Mouse (Mus musculus) liver, embryonic 11.5 days (tissue): ENCODE results near the gene Prkce. TPM values are rescaled to one million over a fixed set of nuclear protein-coding genes. Genes with fewer than 3 reads are reported as not detected.
"Not testable (repeated sequence)": the region's sequence is repeated elsewhere in the genome, so short reads cannot be mapped to it uniquely, and the experiment has no call there.

Source experiments
- ATAC-seq: fragments of 200-750 bp; cut with Nextera tagmentation; replicated peaks from 2 replicates; pipeline ENCODE4 v1.8.0; 2017; ENCODE audit warnings: moderate number of reproducible peaks, mild to moderate bottlenecking, moderate TSS enrichment, moderate library complexity; ENCODE audit not compliant: low FRiP score
- DNase-seq: peaks from one replicate; pipeline ENCODE4 v3.0.0-alpha.2; 2017; ENCODE audit warnings: low spot score
- H3K27ac ChIP-seq: fragments of 300-500 bp; sonication (generic); 2 replicates; pipeline ENCODE4 v1.5.1; 2014; ENCODE audit warnings: mild to moderate bottlenecking, low read depth, low read length, control low read depth
- H3K27me3 ChIP-seq: fragments of 300-500 bp; sonication (generic); replicated peaks from 2 replicates; pipeline ENCODE4 v1.6.1; 2014; ENCODE audit warnings: low read length, mixed read lengths; ENCODE audit not compliant: control insufficient read depth, insufficient read depth
- H3K36me3 ChIP-seq: fragments of 300-500 bp; sonication (generic); 2 replicates; pipeline ENCODE4 v1.6.1; 2014; ENCODE audit warnings: mild to moderate bottlenecking, low read length, moderate library complexity, mixed read lengths; ENCODE audit not compliant: control insufficient read depth, insufficient read depth
- H3K4me1 ChIP-seq: fragments of 300-500 bp; sonication (generic); replicated peaks from 2 replicates; pipeline ENCODE4 v1.6.1; 2014; ENCODE audit warnings: low read length, mixed read lengths; ENCODE audit not compliant: control insufficient read depth, insufficient read depth
- H3K4me2 ChIP-seq: fragments of 300-500 bp; sonication (generic); 2 replicates; pipeline ENCODE4 v1.6.1; 2014; ENCODE audit warnings: mild to moderate bottlenecking, control low read depth, moderate library complexity
- H3K4me3 ChIP-seq: fragments of 300-500 bp; sonication (generic); 2 replicates; pipeline ENCODE4 v1.5.1; 2014; ENCODE audit warnings: low read depth, low read length, control low read depth
- H3K9ac ChIP-seq: fragments of 300-500 bp; sonication (generic); 2 replicates; pipeline ENCODE4 v1.6.1; 2014; ENCODE audit warnings: low read depth, low read length, control low read depth
- H3K9me3 ChIP-seq: fragments of 300-500 bp; sonication (generic); 2 replicates; pipeline ENCODE4 v1.6.1; 2016; ENCODE audit warnings: low read length, inconsistent platforms, mixed read lengths; ENCODE audit not compliant: control insufficient read depth
- WGBS: fragments of 180-500 bp; shearing (Covaris S2); extraction: QIAGEN DNeasy Blood & Tissue Kit; methylation state at CpG from one replicate; pipeline ENCODE4 v1.1.7; 2014; 5-methylcytosine and 5-hydroxymethylcytosine counted together
- polyA plus RNA-seq: library from polyadenylated mRNA; unstranded; fragments of >200 nt; fragmentation: Nextera tagmentation; extraction: Ambion mirVana; gene quantifications from 2 replicates; pipeline ENCODE4 v1.2.1, GENCODE M21; 2014

Prkce gene
- polyA plus RNA-seq, 1 experiment from 2014 or later, result 4.0 TPM

DNA sequence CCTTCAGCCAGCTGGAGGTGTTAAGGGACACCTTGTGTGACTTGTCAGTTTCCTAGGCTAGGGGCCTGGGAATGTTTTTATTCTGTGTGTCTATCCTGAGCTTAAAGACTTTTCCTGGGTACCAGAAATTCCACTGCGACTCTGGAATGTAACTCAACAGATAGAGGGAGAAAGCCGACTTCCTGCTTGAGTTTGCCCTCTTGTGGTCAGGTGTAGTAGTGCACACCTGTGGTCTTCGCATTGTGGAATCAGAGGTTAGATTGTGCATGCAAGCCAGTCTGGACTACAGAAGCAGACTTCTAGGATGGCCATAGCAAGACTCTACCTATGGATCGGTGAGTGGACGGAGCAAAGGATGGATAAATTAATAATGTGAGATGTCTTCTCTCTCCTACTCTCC, 304.1 kb downstream of the Prkce start:
- no peaks in the 10 kb centered on the region; the same call in 1 of the 2 replicates for H3K4me1 ChIP-seq
- H3K4me3 ChIP-seq, result no peak overlapping the region
- no peak overlapping the region for H3K9ac ChIP-seq
- H3K27ac ChIP-seq, result no peak overlapping the region
- H3K9me3 ChIP-seq, result no peaks in the 10 kb centered on the region
- H3K27me3 ChIP-seq, result no peaks in the 10 kb centered on the region
- WGBS, result 41% methylated on average over 5 of the region's 5 CpGs
- no peak for DNase-seq
- H3K4me2 ChIP-seq, result no peak overlapping the region
- no peak for ATAC-seq
- H3K36me3 ChIP-seq, result no peaks in the 10 kb centered on the region

DNA sequence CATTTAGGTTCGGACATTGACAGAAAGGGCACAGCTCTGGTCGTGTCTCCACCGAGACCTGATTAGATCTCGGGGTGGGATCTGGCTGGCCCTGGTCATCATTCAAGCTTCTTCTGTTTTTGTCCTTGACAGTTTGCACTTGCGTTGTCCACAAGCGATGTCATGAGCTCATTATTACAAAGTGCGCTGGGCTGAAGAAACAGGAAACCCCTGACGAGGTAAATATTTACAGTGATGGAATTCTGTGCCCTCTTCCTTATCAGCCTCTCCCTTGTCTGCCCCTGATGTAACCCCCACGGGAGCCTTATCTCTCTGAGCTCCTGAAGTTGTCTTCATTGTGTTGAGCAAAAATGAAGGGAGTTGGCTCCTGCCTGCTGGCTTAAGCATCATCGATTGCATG, 309.1 kb downstream of the Prkce start:
- H3K9ac ChIP-seq, result no peak overlapping the region
- no peaks in the 10 kb centered on the region for H3K9me3 ChIP-seq
- H3K36me3 ChIP-seq, result peaks cover under 1% of the 10 kb centered on the region; the same call in 1 of the 2 replicates
- no peak overlapping the region for H3K4me2 ChIP-seq
- H3K27ac ChIP-seq, result no peak overlapping the region
- no peak for ATAC-seq
- no peaks in the 10 kb centered on the region for H3K4me1 ChIP-seq
- no peak for DNase-seq
- WGBS, result 61% methylated on average over 10 of the region's 10 CpGs
- no peak overlapping the region for H3K4me3 ChIP-seq
- no peaks in the 10 kb centered on the region for H3K27me3 ChIP-seq

DNA sequence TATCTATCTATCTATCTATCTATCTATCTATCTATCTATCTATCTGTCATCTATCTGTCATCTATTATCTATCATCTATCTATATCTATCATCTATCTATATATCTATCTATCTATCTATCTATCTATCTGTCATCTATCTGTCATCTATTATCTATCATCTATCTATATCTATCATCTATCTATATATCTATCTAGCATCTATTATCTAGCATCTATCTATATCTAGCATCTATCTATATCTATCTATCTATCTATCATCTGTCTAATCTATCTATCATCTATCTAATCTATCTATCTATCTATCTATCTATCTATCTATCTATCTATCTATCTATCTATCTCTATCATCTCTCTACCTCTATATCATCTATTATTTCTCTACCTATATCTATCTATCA, 309.8 kb downstream of the Prkce start:
- H3K4me2 ChIP-seq, H3K4me3 ChIP-seq, H3K9me3 ChIP-seq, H3K9ac ChIP-seq, DNase-seq, H3K27ac ChIP-seq, ATAC-seq, H3K36me3 ChIP-seq, H3K27me3 ChIP-seq, H3K4me1 ChIP-seq: not testable (repeated sequence)

DNA sequence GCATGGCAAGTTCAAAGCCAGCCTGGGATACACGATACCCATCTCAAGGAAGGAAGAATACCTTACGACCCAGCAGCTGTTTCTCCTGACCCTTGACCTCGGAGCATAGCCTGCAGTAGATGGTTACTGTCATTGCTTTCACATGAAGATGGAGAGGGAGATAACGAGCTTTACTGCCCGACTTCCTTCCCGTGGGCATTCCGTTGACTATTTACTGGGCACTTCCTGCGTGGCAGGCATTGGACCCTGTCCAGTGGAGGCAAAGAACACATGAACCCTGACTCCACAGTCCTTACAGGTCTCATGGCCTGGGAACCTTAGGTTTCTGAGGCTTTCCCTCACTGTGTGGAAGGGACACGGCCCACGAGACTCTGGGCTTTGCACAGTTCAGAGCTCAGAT, 311.8 kb downstream of the Prkce start:
- 76% methylated on average over 10 of the region's 10 CpGs for WGBS
- H3K4me1 ChIP-seq, result 0 out of 2 replicates have a peak, but pooled peaks cover under 1% of the 10 kb centered on the region

DNA sequence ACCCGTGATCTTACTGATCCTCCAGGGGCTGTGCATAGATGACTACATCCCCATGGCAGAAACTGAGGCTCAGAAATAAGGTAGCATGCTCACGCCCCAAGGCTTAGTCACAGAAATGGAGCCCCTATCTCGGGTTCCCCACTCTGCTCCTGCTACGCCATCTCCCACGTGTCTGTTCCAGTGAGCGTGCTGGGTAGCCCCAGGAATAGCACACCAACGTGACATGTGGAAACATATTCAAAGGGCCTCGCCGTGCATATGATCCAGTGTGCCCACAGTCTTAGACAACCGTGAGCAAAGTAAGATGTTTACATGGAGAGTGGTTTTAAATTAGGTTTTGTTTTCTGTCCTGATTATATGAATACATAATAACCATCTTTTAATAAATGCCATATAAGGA, 315.1 kb downstream of the Prkce start:
- H3K9me3 ChIP-seq, result no peaks in the 10 kb centered on the region
- H3K4me1 ChIP-seq, result peaks cover 9% of the 10 kb centered on the region; the same call in 1 of the 2 replicates
- peaks cover 3% of the 10 kb centered on the region; the same call in 1 of the 2 replicates for H3K36me3 ChIP-seq
- H3K4me2 ChIP-seq, result no peak overlapping the region
- H3K27ac ChIP-seq, result no peak overlapping the region
- WGBS, result 88% methylated on average over 10 of the region's 10 CpGs
- ATAC-seq, result no peak
- no peaks in the 10 kb centered on the region for H3K27me3 ChIP-seq
- no peak overlapping the region for H3K4me3 ChIP-seq
- H3K9ac ChIP-seq, result no peak overlapping the region
- no peak for DNase-seq

More for the DNA sequence above, 311.8 kb downstream of the Prkce start:
- no peak overlapping the region for H3K9ac ChIP-seq
- H3K36me3 ChIP-seq, result peaks cover 3% of the 10 kb centered on the region; the same call in 1 of the 2 replicates
- H3K4me2 ChIP-seq, result no peak overlapping the region
- no peak for ATAC-seq
- H3K9me3 ChIP-seq, result no peaks in the 10 kb centered on the region
- no peak for DNase-seq
- no peak overlapping the region for H3K27ac ChIP-seq
- no peaks in the 10 kb centered on the region for H3K27me3 ChIP-seq
- no peak overlapping the region for H3K4me3 ChIP-seq

DNA sequence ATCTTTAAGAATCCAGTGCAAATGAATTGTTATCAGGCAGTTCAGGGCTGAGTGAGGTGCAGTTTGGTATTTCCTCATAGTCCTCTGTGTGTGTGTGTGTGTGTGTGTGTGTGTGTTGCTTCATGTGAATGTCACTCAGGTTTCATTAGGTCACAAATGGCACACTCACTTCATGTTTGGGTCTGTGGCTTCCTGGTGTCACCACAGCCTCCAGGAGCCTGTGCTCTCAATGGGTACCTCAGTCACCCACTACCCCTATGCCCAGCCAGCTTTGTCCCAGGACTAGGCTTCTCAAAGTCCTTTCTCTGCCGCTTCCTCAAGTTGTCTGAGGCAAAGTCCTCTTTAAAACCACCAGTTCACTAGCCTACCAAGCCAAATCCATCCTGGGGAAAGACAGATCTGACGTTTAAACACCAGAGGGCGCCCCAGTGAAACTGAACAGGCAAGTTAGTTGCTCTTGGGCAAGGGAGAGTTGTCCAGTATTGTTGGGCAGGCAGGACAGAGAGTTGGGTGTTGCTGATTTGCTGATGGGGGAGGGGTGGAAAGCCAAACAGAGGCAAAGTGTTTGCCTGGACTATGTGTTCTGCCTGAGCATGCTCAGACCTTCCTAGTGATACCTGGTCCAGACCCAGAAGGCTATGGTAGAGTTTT, 316.6 kb downstream of the Prkce start:
- Histone ChIP-seq H3K4me2 (no peak overlapping the region), H3K4me1 (peaks cover 9% of the 10 kb centered on the region; the same call in 1 of the 2 replicates), H3K9me3 (no peaks in the 10 kb centered on the region), H3K27ac (no peak overlapping the region; the same call in 1 of the 2 replicates), H3K4me3 (no peak overlapping the region), H3K36me3 (peaks cover 3% of the 10 kb centered on the region; the same call in 1 of the 2 replicates), H3K9ac (no peak overlapping the region), H3K27me3 (no peaks in the 10 kb centered on the region)
- ATAC-seq (peak; percentile 37; the same call in 1 of the 2 replicates), DNase-seq (peak; percentile 71)
- 7% methylated on average over 3 of the region's 3 CpGs for WGBS

DNA sequence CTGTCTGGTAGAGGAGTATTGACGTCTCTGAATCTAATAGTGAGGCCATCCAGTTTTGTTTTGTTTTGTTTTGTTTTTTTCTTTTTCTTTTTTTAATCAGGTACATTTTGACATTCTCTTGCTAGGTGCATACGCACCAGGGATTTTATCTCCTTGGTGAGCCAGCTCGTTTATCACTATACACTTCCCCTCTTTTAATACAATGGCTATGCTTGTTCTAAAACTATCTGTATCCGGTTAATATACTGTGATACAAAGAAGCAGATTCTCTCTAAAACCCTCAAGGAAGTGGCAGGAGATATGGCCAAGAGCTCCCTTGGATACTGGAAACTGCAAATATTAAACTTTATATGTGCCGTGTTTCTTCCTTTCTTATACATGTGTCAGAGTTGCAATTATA, 319.1 kb downstream of the Prkce start:
- 79% methylated on average over 5 of the region's 5 CpGs for WGBS
- ATAC-seq, result no peak
- no peak overlapping the region for H3K27ac ChIP-seq
- no peak overlapping the region for H3K9ac ChIP-seq
- H3K4me3 ChIP-seq, result no peak overlapping the region
- no peak for DNase-seq
- peaks cover 9% of the 10 kb centered on the region; the same call in 1 of the 2 replicates for H3K4me1 ChIP-seq
- no peaks in the 10 kb centered on the region for H3K9me3 ChIP-seq
- H3K4me2 ChIP-seq, result no peak overlapping the region
- H3K27me3 ChIP-seq, result no peaks in the 10 kb centered on the region
- H3K36me3 ChIP-seq, result peaks cover 2% of the 10 kb centered on the region; the same call in 1 of the 2 replicates

DNA sequence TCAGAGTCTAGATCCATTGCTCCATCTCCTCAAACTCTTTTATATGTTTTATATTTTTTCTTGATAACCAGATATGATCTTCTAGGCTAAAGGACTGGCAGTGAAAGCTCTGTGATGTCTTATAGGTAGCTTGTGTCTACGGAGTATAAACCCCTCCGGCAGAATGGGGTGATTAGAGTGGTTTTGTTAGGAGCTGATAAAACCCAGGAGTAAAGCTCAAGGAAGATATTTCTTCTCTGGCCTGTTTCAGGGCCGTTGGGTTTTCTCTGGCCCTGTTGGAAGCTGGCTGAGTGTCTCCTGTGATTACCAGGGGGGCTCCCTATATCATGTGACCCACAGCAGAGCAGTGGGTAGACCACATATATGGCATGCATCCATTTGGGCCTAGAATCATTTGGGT, 319.9 kb downstream of the Prkce start:
- ATAC-seq (0 out of 2 replicates have a peak, but pooled peaks have one; percentile 29), DNase-seq (no peak)
- Histone ChIP-seq H3K4me1 (peaks cover 9% of the 10 kb centered on the region), H3K27me3 (no peaks in the 10 kb centered on the region), H3K4me2 (no peak overlapping the region), H3K27ac (no peak overlapping the region), H3K36me3 (no peaks in the 10 kb centered on the region), H3K4me3 (no peak overlapping the region), H3K9ac (no peak overlapping the region), H3K9me3 (no peaks in the 10 kb centered on the region)
- 46% methylated on average over 3 of the region's 3 CpGs for WGBS

DNA sequence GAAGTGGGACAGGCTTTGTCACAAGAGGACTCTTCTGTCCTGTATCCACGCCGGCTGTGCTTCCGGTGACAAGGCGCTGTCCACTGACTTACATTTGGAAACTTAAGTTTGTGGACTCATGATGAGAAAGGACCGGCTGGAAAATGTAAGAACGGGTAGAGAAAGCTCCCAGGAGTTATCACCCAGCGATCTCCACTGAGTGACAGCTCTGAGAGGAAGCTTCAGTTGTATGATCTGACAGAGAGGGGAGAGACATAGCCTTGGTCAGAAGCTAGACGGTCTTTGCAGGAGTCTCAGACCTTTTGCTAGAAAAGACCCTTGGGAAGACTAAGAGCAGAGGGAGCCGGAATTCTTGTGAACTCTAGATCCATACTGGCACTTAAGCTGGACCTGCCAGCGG, 322.2 kb downstream of the Prkce start:
- Histone ChIP-seq H3K4me2 (no peak overlapping the region), H3K9me3 (no peaks in the 10 kb centered on the region), H3K36me3 (no peaks in the 10 kb centered on the region), H3K4me1 (peaks cover 24% of the 10 kb centered on the region), H3K27ac (no peak overlapping the region), H3K27me3 (no peaks in the 10 kb centered on the region), H3K4me3 (no peak overlapping the region), H3K9ac (no peak overlapping the region)
- WGBS, result 73% methylated on average over 10 of the region's 10 CpGs
- DNase-seq, result no peak
- no peak for ATAC-seq
